Mouse (Mus musculus): ENCODE results near the gene Nme7. TPM values are rescaled to one million over a fixed set of nuclear protein-coding genes. Genes with fewer than 3 reads are reported as not detected.

Gene Nme7
- polyA plus RNA-seq, 1 experiment from 2014 or later = 33.1 TPM

GRCm38 (mm10) chr1:164416692-164417394, 112.9 kb downstream of the Nme7 start:
- Histone ChIP-seq H3K4me3 (replicated peaks) (no peak overlapping the region), H3K36me3 (no peaks in the 10 kb centered on the region), H3K27ac (replicated peaks) (no peak overlapping the region), H3K9me3 (replicated peaks) (no peaks in the 10 kb centered on the region), H3K4me2 (no peak overlapping the region), H3K4me1 (no peaks in the 10 kb centered on the region), H3K27me3 (replicated peaks) (no peaks in the 10 kb centered on the region), H3K9ac (replicated peaks) (no peak overlapping the region)
- no peak for ATAC-seq (ENCODE audit: low FRiP score)
- 91% methylated on average over 12 of the region's 12 CpGs for WGBS

- H3K4me1 ChIP-seq = no peaks in the 10 kb centered on the region
- H3K4me2 ChIP-seq = no peak overlapping the region
- 76% methylated on average over 3 of the region's 3 CpGs for WGBS
- no peaks in the 10 kb centered on the region for H3K9me3 ChIP-seq (replicated peaks)
- ATAC-seq (ENCODE audit: low FRiP score) = no peak
- H3K9ac ChIP-seq (replicated peaks) = no peak overlapping the region
- H3K27me3 ChIP-seq (replicated peaks) = no peaks in the 10 kb centered on the region
- H3K36me3 ChIP-seq = no peaks in the 10 kb centered on the region
- no peak overlapping the region for H3K27ac ChIP-seq (replicated peaks)
- no peak overlapping the region for H3K4me3 ChIP-seq (replicated peaks)
Measured at GRCm38 (mm10) chr1:164417604-164418003, 113.7 kb downstream of the Nme7 start.

DNA sequence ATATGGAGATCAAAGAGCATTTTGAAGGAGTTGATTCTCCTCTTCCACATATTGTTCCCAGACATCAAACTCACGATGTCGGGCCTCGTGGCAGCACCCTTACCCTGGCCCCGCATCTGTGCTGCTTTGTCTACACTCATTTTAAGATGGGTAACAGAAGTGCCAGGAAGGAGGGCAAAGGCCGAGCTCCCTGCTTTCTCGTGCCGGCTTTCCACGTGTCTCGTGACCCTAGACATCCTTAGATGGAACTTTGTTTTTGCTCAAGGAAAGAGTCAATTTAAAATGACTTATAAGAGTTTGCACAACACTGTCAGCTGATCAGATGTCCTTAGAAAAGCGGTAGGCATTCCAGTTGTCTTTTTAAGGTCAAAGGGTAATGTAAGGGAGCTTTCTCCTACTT, 114.4 kb downstream of the Nme7 start:
- H3K9me3 ChIP-seq (replicated peaks) = no peaks in the 10 kb centered on the region
- ATAC-seq (ENCODE audit: low FRiP score) = no peak
- H3K4me1 ChIP-seq = no peaks in the 10 kb centered on the region
- H3K27me3 ChIP-seq (replicated peaks) = no peaks in the 10 kb centered on the region
- no peak overlapping the region for H3K9ac ChIP-seq (replicated peaks)
- H3K4me3 ChIP-seq (replicated peaks) = no peak overlapping the region
- H3K27ac ChIP-seq (replicated peaks) = no peak overlapping the region
- H3K36me3 ChIP-seq = no peaks in the 10 kb centered on the region
- H3K4me2 ChIP-seq = no peak overlapping the region
- 86% methylated on average over 10 of the region's 10 CpGs for WGBS

DNA sequence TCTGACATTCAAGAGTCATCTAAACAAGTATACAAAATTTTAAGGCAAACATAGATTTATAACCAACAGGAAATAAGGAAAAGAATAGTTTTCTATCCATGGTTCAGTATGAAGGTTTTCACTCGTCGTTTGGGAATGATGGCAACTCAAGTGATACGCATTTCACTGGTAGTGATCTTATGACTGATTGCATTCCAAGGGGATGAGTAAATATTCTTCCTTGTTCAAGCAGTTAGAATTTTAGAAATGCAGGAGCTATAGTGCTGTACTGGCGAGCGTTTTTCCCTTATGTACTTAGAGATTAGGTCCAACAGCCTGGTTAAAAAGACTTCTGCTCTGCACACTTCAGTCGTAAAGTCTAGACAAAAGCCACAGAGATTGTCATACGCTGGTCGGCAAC, 115.5 kb downstream of the Nme7 start:
- Histone ChIP-seq H3K4me3 (replicated peaks) (no peak overlapping the region), H3K27me3 (replicated peaks) (no peaks in the 10 kb centered on the region), H3K9ac (replicated peaks) (no peak overlapping the region), H3K4me1 (no peaks in the 10 kb centered on the region), H3K36me3 (no peaks in the 10 kb centered on the region), H3K4me2 (no peak overlapping the region), H3K9me3 (replicated peaks) (no peaks in the 10 kb centered on the region), H3K27ac (replicated peaks) (no peak overlapping the region)
- WGBS = 69% methylated on average over 8 of the region's 8 CpGs
- no peak for ATAC-seq (ENCODE audit: low FRiP score)

GRCm38 (mm10) chr1:164420623-164421354, 116.9 kb downstream of the Nme7 start:
- WGBS = 89% methylated on average over 6 of the region's 6 CpGs
- Histone ChIP-seq H3K27me3 (replicated peaks) (no peaks in the 10 kb centered on the region), H3K4me1 (no peaks in the 10 kb centered on the region), H3K36me3 (no peaks in the 10 kb centered on the region), H3K4me3 (replicated peaks) (no peak overlapping the region), H3K4me2 (no peak overlapping the region), H3K9ac (replicated peaks) (no peak overlapping the region), H3K27ac (replicated peaks) (no peak overlapping the region), H3K9me3 (replicated peaks) (no peaks in the 10 kb centered on the region)
- no peak for ATAC-seq (ENCODE audit: low FRiP score)

- no peaks in the 10 kb centered on the region for H3K36me3 ChIP-seq
- H3K9me3 ChIP-seq (replicated peaks) = no peaks in the 10 kb centered on the region
- H3K4me1 ChIP-seq = no peaks in the 10 kb centered on the region
- H3K4me3 ChIP-seq (replicated peaks) = no peak overlapping the region
- ATAC-seq (ENCODE audit: low FRiP score) = no peak
- no peak overlapping the region for H3K9ac ChIP-seq (replicated peaks)
- WGBS = 87% methylated on average over 7 of the region's 7 CpGs
- H3K4me2 ChIP-seq = no peak overlapping the region
- H3K27ac ChIP-seq (replicated peaks) = no peak overlapping the region
- no peaks in the 10 kb centered on the region for H3K27me3 ChIP-seq (replicated peaks)
Measured at GRCm38 (mm10) chr1:164426227-164426626, 122.3 kb downstream of the Nme7 start.

DNA sequence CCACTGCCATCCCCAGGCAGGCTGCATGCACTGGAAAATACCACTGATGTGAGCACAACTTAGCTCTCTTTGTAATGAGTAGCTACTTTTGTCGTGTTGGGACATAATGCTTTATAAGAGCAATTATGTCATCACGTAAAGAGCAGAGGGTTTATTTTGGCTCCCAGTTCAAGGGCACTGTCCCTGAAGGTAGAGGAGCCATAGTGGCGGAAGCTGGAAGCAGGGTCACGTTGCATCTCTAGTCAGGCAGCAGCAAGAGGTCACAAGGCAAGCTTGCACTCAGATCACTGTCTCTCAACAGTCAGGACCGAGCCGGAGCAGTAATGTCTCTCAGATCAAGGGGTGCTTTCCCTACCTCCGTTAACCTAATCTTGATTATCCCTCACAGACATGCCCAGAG, 123.9 kb downstream of the Nme7 start:
- no peak overlapping the region for H3K4me2 ChIP-seq
- no peak overlapping the region for H3K4me3 ChIP-seq (replicated peaks)
- no peak overlapping the region for H3K9ac ChIP-seq (replicated peaks)
- no peaks in the 10 kb centered on the region for H3K27me3 ChIP-seq (replicated peaks)
- 85% methylated on average over 7 of the region's 7 CpGs for WGBS
- H3K4me1 ChIP-seq = no peaks in the 10 kb centered on the region
- no peaks in the 10 kb centered on the region for H3K36me3 ChIP-seq
- ATAC-seq (ENCODE audit: low FRiP score) = no peak
- H3K27ac ChIP-seq (replicated peaks) = no peak overlapping the region
- no peaks in the 10 kb centered on the region for H3K9me3 ChIP-seq (replicated peaks)

DNA sequence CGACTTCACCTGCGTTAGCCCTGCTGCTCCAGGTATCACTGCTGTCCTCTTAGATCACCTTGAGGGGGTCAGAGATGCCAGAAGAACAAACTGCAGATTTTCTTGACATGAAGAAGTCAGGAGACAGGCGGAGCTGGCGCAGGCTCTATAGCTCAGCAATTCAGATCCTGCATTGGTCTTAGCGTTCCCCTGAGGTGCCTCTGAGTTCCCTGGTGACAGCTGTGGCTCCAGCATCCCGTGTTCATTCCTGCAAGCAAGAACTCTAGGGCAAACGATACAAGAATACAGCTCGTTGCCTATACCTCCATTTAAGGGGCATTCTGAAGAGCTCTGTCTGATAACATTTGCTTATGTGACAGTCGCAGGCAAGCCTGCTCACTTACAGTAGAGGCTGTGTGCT, 124.7 kb downstream of the Nme7 start:
- Histone ChIP-seq H3K36me3 (no peaks in the 10 kb centered on the region), H3K9ac (replicated peaks) (no peak overlapping the region), H3K9me3 (replicated peaks) (no peaks in the 10 kb centered on the region), H3K27ac (replicated peaks) (no peak overlapping the region), H3K27me3 (replicated peaks) (no peaks in the 10 kb centered on the region), H3K4me2 (no peak overlapping the region), H3K4me1 (no peaks in the 10 kb centered on the region), H3K4me3 (replicated peaks) (no peak overlapping the region)
- no peak for ATAC-seq (ENCODE audit: low FRiP score)
- WGBS = 93% methylated on average over 9 of the region's 9 CpGs

- no peak for ATAC-seq (ENCODE audit: low FRiP score)
- no peaks in the 10 kb centered on the region for H3K27me3 ChIP-seq (replicated peaks)
- H3K36me3 ChIP-seq = peaks cover 14% of the 10 kb centered on the region
- 84% methylated on average over 5 of the region's 5 CpGs for WGBS
- H3K4me2 ChIP-seq = no peak overlapping the region
- H3K4me3 ChIP-seq (replicated peaks) = no peak overlapping the region
- H3K9me3 ChIP-seq (replicated peaks) = no peaks in the 10 kb centered on the region
- H3K27ac ChIP-seq (replicated peaks) = no peak overlapping the region
- H3K9ac ChIP-seq (replicated peaks) = no peak overlapping the region
- H3K4me1 ChIP-seq = 0 out of 2 replicates have a peak, but pooled peaks cover 2% of the 10 kb centered on the region
Measured at GRCm38 (mm10) chr1:164432649-164433048, 128.7 kb downstream of the Nme7 start.

DNA sequence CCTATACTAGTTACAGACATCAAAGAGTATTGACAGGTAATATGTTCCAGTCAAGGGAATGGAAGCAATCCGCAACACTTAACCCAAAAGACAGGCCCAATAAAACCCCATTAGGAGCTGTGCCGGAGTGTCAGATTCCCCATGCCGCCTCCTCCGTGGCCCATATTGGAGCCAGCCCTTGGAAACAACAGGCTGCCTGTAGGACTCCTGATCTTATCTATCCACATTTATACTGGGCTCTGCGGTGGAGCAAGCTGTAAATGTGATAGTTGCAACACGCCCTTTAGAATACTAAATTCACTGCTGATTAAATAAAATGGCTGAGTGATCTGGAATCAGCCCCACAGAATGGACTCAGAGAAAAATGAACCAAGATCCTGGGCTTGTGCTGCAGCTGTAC, 130.1 kb downstream of the Nme7 start:
- Histone ChIP-seq H3K9me3 (replicated peaks) (no peaks in the 10 kb centered on the region), H3K9ac (replicated peaks) (no peak overlapping the region), H3K4me1 (0 out of 2 replicates have a peak, but pooled peaks cover 2% of the 10 kb centered on the region), H3K4me3 (replicated peaks) (no peak overlapping the region), H3K4me2 (no peak overlapping the region), H3K27ac (replicated peaks) (no peak overlapping the region), H3K27me3 (replicated peaks) (no peaks in the 10 kb centered on the region), H3K36me3 (peaks cover 26% of the 10 kb centered on the region)
- no peak for ATAC-seq (ENCODE audit: low FRiP score)
- WGBS = 38% methylated on average over 6 of the region's 6 CpGs

DNA sequence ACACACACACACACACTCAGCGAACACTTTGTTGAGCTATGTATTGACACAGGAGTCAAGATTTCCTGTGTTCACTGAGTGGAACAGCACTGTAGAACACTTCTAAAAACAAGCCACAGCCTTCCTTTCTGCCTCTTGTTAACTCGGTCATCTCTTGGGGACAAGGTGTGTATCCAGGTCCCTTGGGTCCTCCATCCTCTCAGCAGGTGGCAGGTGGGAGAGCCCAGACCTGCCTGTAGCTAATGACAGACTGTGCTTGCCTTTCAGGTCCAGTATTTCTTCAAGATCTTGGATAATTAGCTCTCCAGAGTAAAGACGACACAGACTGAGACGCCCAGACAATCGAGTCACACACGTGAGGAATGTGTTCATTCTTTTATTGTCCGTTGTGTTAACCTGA, 132.8 kb downstream of the Nme7 start:
- Histone ChIP-seq H3K4me1 (0 out of 2 replicates have a peak, but pooled peaks cover 2% of the 10 kb centered on the region), H3K27ac (replicated peaks) (no peak overlapping the region), H3K4me3 (replicated peaks) (no peak overlapping the region), H3K9ac (replicated peaks) (no peak overlapping the region), H3K36me3 (peaks cover 53% of the 10 kb centered on the region), H3K27me3 (replicated peaks) (no peaks in the 10 kb centered on the region), H3K9me3 (replicated peaks) (no peaks in the 10 kb centered on the region), H3K4me2 (no peak overlapping the region)
- WGBS = 90% methylated on average over 7 of the region's 7 CpGs
- ATAC-seq (ENCODE audit: low FRiP score) = no peak

GRCm38 (mm10) chr1:164440230-164440629, 136.3 kb downstream of the Nme7 start:
- Histone ChIP-seq H3K9me3 (replicated peaks) (no peaks in the 10 kb centered on the region), H3K36me3 (peaks cover 79% of the 10 kb centered on the region)
- no peak for ATAC-seq (ENCODE audit: low FRiP score)

More at GRCm38 (mm10) chr1:164440230-164440629, 136.3 kb downstream of the Nme7 start:
- WGBS = 93% methylated on average over 6 of the region's 6 CpGs
- Histone ChIP-seq H3K9ac (replicated peaks) (no peak overlapping the region), H3K27ac (replicated peaks) (no peak overlapping the region), H3K4me2 (no peak overlapping the region), H3K4me3 (replicated peaks) (no peak overlapping the region), H3K27me3 (replicated peaks) (no peaks in the 10 kb centered on the region), H3K4me1 (no peaks in the 10 kb centered on the region)

Measured in neural tube, embryonic 15.5 days (tissue).